Mouse (Mus musculus) forebrain, embryonic 12.5 days (tissue): Measurements from ENCODE around the gene Fanci. TPM values are rescaled to one million over a fixed set of nuclear protein-coding genes. Genes with fewer than 3 reads are reported as not detected.

Experiments used
- ATAC-seq: fragments of 200-750 bp; cut with Nextera tagmentation; 2 replicates; pipeline ENCODE4 v1.8.0; 2017; ENCODE audit warnings: moderate TSS enrichment; ENCODE audit not compliant: low FRiP score
- H3K27ac ChIP-seq: fragments of 300-500 bp; sonication (generic); 2 replicates; pipeline ENCODE4 v1.5.1; 2016; ENCODE audit warnings: mild to moderate bottlenecking
- H3K27me3 ChIP-seq: fragments of 300-500 bp; sonication (generic); 2 replicates; pipeline ENCODE4 v1.6.1; 2016; ENCODE audit warnings: mild to moderate bottlenecking
- H3K36me3 ChIP-seq: fragments of 300-500 bp; sonication (generic); replicated peaks from 2 replicates; pipeline ENCODE4 v1.6.1; 2016; ENCODE audit warnings: mild to moderate bottlenecking
- H3K4me1 ChIP-seq: fragments of 300-500 bp; sonication (generic); 2 replicates; pipeline ENCODE4 v1.6.1; 2016
- H3K4me2 ChIP-seq: fragments of 300-500 bp; sonication (generic); 2 replicates; pipeline ENCODE4 v1.6.1; 2016; ENCODE audit warnings: mild to moderate bottlenecking, moderate library complexity
- H3K4me3 ChIP-seq: fragments of 300-500 bp; sonication (generic); replicated peaks from 2 replicates; pipeline ENCODE4 v1.5.1; 2016; ENCODE audit warnings: mild to moderate bottlenecking
- H3K9ac ChIP-seq: fragments of 300-500 bp; sonication (generic); 2 replicates; pipeline ENCODE4 v1.6.1; 2016; ENCODE audit warnings: mild to moderate bottlenecking
- H3K9me3 ChIP-seq: fragments of 300-500 bp; sonication (generic); 2 replicates; pipeline ENCODE4 v1.6.1; 2016
- WGBS: fragments of 180-500 bp; shearing (Covaris S2); methylation state at CpG from one replicate; pipeline ENCODE4 v1.1.7; 2016; 5-methylcytosine and 5-hydroxymethylcytosine counted together
- polyA plus RNA-seq: library from polyadenylated mRNA; unstranded; fragments of >200 nt; fragmentation: Nextera tagmentation; extraction: Ambion mirVana; gene quantifications from 2 replicates; pipeline ENCODE4 v1.2.1, GENCODE M21; 2016

The Fanci gene
- polyA plus RNA-seq, 1 experiment from 2014 or later = 19.6 TPM

- ATAC-seq = no peak
- H3K9ac ChIP-seq = no peak overlapping the region
Observed at GRCm38 (mm10) chr7:79363370-79364043, 28.2 kb upstream of the Fanci start.

GRCm38 (mm10) chr7:79368664-79369063 lies 23.1 kb upstream of the Fanci start:
- Histone ChIP-seq H3K4me3 (no peak overlapping the region), H3K27ac (no peak overlapping the region), H3K4me2 (no peak overlapping the region), H3K27me3 (no peaks in the 10 kb centered on the region), H3K9me3 (no peaks in the 10 kb centered on the region), H3K36me3 (0 out of 2 replicates have a peak, but pooled peaks cover 4% of the 10 kb centered on the region), H3K9ac (no peak overlapping the region), H3K4me1 (no peaks in the 10 kb centered on the region; the same call in 1 of the 2 replicates)
- WGBS = 88% methylated on average over 5 of the region's 5 CpGs
- no peak for ATAC-seq

More at GRCm38 (mm10) chr7:79363370-79364043, 28.2 kb upstream of the Fanci start:
- H3K4me3 ChIP-seq = no peak overlapping the region
- 78% methylated on average over 8 of the region's 8 CpGs for whole genome bisulfite sequencing
- H3K9me3 ChIP-seq = no peaks in the 10 kb centered on the region
- H3K27me3 ChIP-seq = no peaks in the 10 kb centered on the region
- H3K27ac ChIP-seq = peak overlapping the region; percentile 27; the same call in 1 of the 2 replicates
- no peak overlapping the region for H3K4me2 ChIP-seq
- peaks cover 32% of the 10 kb centered on the region for H3K36me3 ChIP-seq
- H3K4me1 ChIP-seq = peaks cover 11% of the 10 kb centered on the region

GRCm38 (mm10) chr7:79369416-79369815 lies 22.3 kb upstream of the Fanci start:
- Histone ChIP-seq H3K36me3 (0 out of 2 replicates have a peak, but pooled peaks cover 4% of the 10 kb centered on the region), H3K27me3 (no peaks in the 10 kb centered on the region), H3K4me3 (no peak overlapping the region), H3K4me2 (no peak overlapping the region), H3K27ac (no peak overlapping the region), H3K4me1 (no peaks in the 10 kb centered on the region; the same call in 1 of the 2 replicates), H3K9me3 (no peaks in the 10 kb centered on the region), H3K9ac (no peak overlapping the region)
- no peak for ATAC-seq
- WGBS = 46% methylated on average over 4 of the region's 4 CpGs

GRCm38 (mm10) chr7:79371321-79371879 lies 20.3 kb upstream of the Fanci start:
- WGBS = 47% methylated on average over 10 of the region's 10 CpGs
- no peaks in the 10 kb centered on the region for H3K9me3 ChIP-seq
- H3K27ac ChIP-seq = no peak overlapping the region
- peak; percentile 51; the same call in 1 of the 2 replicates for ATAC-seq
- no peak overlapping the region for H3K4me3 ChIP-seq
- H3K4me2 ChIP-seq = no peak overlapping the region
- no peaks in the 10 kb centered on the region for H3K36me3 ChIP-seq
- no peaks in the 10 kb centered on the region for H3K27me3 ChIP-seq
- no peak overlapping the region for H3K9ac ChIP-seq
- H3K4me1 ChIP-seq = no peaks in the 10 kb centered on the region; the same call in 1 of the 2 replicates

- Histone ChIP-seq H3K4me2 (no peak overlapping the region), H3K36me3 (no peaks in the 10 kb centered on the region), H3K4me3 (no peak overlapping the region), H3K27ac (no peak overlapping the region), H3K9me3 (no peaks in the 10 kb centered on the region), H3K27me3 (no peaks in the 10 kb centered on the region), H3K4me1 (no peaks in the 10 kb centered on the region; the same call in 1 of the 2 replicates), H3K9ac (no peak overlapping the region)
- no peak for ATAC-seq
Observed at GRCm38 (mm10) chr7:79374017-79374416, 17.7 kb upstream of the Fanci start.

- WGBS = 78% methylated on average over 5 of the region's 5 CpGs
- H3K4me2 ChIP-seq = no peak overlapping the region
- no peaks in the 10 kb centered on the region for H3K9me3 ChIP-seq
- H3K36me3 ChIP-seq = no peaks in the 10 kb centered on the region
- no peak overlapping the region for H3K9ac ChIP-seq
- ATAC-seq = no peak
- H3K27me3 ChIP-seq = peaks cover 4% of the 10 kb centered on the region; the same call in 1 of the 2 replicates
- H3K4me3 ChIP-seq = no peak overlapping the region
- H3K4me1 ChIP-seq = no peaks in the 10 kb centered on the region; the same call in 1 of the 2 replicates
- no peak overlapping the region for H3K27ac ChIP-seq
Observed at GRCm38 (mm10) chr7:79375594-79375993, 16.1 kb upstream of the Fanci start.

- Histone ChIP-seq H3K4me2 (no peak overlapping the region), H3K27me3 (peaks cover 4% of the 10 kb centered on the region; the same call in 1 of the 2 replicates), H3K27ac (no peak overlapping the region), H3K4me1 (no peaks in the 10 kb centered on the region), H3K4me3 (no peak overlapping the region), H3K9ac (no peak overlapping the region), H3K9me3 (no peaks in the 10 kb centered on the region), H3K36me3 (no peaks in the 10 kb centered on the region)
- 87% methylated on average over 10 of the region's 10 CpGs for WGBS
- ATAC-seq = no peak
Observed at GRCm38 (mm10) chr7:79376516-79377275, 15.0 kb upstream of the Fanci start.

- 0 out of 2 replicates have a peak within 1 kb of the TSS, but pooled peaks have one; percentile 21 for H3K9ac ChIP-seq
- no peak within 1 kb of the TSS for H3K4me3 ChIP-seq
- H3K4me2 ChIP-seq = peak within 1 kb of the TSS; percentile 21; the same call in 1 of the 2 replicates
- H3K27ac ChIP-seq = peak within 1 kb of the TSS; percentile 83
- H3K9me3 ChIP-seq = no peaks in the 10 kb centered on the region
- H3K27me3 ChIP-seq = no peaks in the 10 kb centered on the region
- WGBS = 47% methylated on average over 16 of the region's 16 CpGs
- ATAC-seq = peak; percentile 73; the same call in 1 of the 2 replicates
- peaks cover 20% of the 10 kb centered on the region for H3K4me1 ChIP-seq
- no peaks in the 10 kb centered on the region for H3K36me3 ChIP-seq
Observed at GRCm38 (mm10) chr7:79386422-79387133, 5.2 kb upstream of the Fanci start, which contains the start of gene Rlbp1. Rlbp1 (minus strand) TSS chr7:79387048.

GRCm38 (mm10) chr7:79387140-79387539 lies 4.6 kb upstream of the Fanci start:
- H3K9me3 ChIP-seq = no peaks in the 10 kb centered on the region
- H3K9ac ChIP-seq = 0 out of 2 replicates have a peak overlapping the region, but pooled peaks have one; percentile 21
- WGBS = 61% methylated on average over 8 of the region's 8 CpGs
- ATAC-seq = no peak
- peaks cover 22% of the 10 kb centered on the region for H3K4me1 ChIP-seq
- peak overlapping the region; percentile 83 for H3K27ac ChIP-seq
- H3K4me3 ChIP-seq = no peak overlapping the region
- no peaks in the 10 kb centered on the region for H3K27me3 ChIP-seq
- H3K4me2 ChIP-seq = peak overlapping the region; percentile 21; the same call in 1 of the 2 replicates
- no peaks in the 10 kb centered on the region for H3K36me3 ChIP-seq

- H3K27me3 ChIP-seq = no peaks in the 10 kb centered on the region
- H3K9ac ChIP-seq = no peak overlapping the region
- no peak for ATAC-seq
- WGBS = 61% methylated on average over 7 of the region's 7 CpGs
- H3K4me3 ChIP-seq = no peak overlapping the region
- H3K4me2 ChIP-seq = no peak overlapping the region
- H3K27ac ChIP-seq = no peak overlapping the region
- peaks cover 29% of the 10 kb centered on the region for H3K4me1 ChIP-seq
- no peaks in the 10 kb centered on the region for H3K36me3 ChIP-seq
- H3K9me3 ChIP-seq = no peaks in the 10 kb centered on the region
Observed at GRCm38 (mm10) chr7:79387991-79388390, 3.7 kb upstream of the Fanci start.

GRCm38 (mm10) chr7:79388671-79389206 lies 3.0 kb upstream of the Fanci start:
- Histone ChIP-seq H3K4me3 (no peak overlapping the region), H3K27ac (peak overlapping the region; percentile 42; the same call in 1 of the 2 replicates), H3K4me2 (no peak overlapping the region), H3K27me3 (no peaks in the 10 kb centered on the region), H3K9me3 (no peaks in the 10 kb centered on the region), H3K36me3 (no peaks in the 10 kb centered on the region), H3K9ac (0 out of 2 replicates have a peak overlapping the region, but pooled peaks have one; percentile 29), H3K4me1 (peaks cover 31% of the 10 kb centered on the region)
- WGBS = 60% methylated on average over 7 of the region's 7 CpGs
- no peak for ATAC-seq
